Mouse (Mus musculus): ENCODE results near the gene Cfdp1.

- TF ChIP-seq CTCF (IDR thresholded peaks at IDR 0.05; ENCODE audit: low read depth, low read length) (no peak), POLR2AphosphoS5 (IDR thresholded peaks at IDR 0.05; ENCODE audit: insufficient replicate concordance, low read depth, low read length) (no peak), GATA1 (IDR thresholded peaks at IDR 0.05; ENCODE audit: borderline replicate concordance, low read length) (no peak), TAL1 (conservative IDR thresholded peaks at IDR 0.05; ENCODE audit: low read depth, low read length) (no peak)
Observed at GRCm38 (mm10) chr8:111796528-111796927, 57.6 kb downstream of the Cfdp1 start.
